Mouse (Mus musculus): Measurements from ENCODE around the gene Slc11a2.

DNA sequence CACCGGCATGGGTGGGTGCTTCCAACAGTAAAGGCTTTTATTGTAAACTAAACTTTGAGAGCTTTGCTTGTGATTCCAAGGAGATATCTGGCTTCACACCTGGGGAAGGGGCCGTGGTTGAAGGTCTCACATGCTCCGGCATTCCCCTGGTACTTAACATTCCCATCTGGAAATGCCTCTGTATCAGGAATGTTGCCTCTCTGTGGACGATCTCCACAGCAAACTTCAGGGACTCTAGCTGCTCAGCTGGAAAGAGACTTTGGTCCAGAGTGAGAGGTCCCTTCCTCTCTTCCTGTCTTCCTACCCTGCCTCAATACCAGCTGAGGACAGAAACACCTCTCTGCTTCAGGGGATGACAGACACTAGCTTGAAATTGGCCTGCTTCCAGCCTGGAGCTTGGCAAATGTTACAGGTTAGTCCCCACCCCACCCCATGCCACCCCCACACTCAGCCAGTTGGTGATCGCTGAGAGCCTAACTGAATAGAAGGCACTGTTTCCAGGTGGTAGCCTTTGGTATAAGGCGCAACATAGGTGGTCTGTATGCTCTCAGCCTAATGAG lies 73.3 kb downstream of the Slc11a2 start:
- no peak for TF ChIP-seq BHLHE40 (IDR thresholded peaks at IDR 0.05; ENCODE audit: low read depth, low read length)
- no peak for TF ChIP-seq KAT2A (IDR thresholded peaks at IDR 0.05; ENCODE audit: insufficient replicate concordance, low read length)
- no peak for TF ChIP-seq POLR2A (IDR thresholded peaks at IDR 0.05; ENCODE audit: low read depth, low read length)
- TF ChIP-seq HCFC1 (IDR thresholded peaks at IDR 0.05; ENCODE audit: low read depth, low read length), result no peak
- no peak for TF ChIP-seq MYC (IDR thresholded peaks at IDR 0.05; ENCODE audit: low read depth, low read length)
- no peak for TF ChIP-seq USF1 (IDR thresholded peaks at IDR 0.05; ENCODE audit: low read depth, low read length)
- no peak for TF ChIP-seq GABPA (IDR thresholded peaks at IDR 0.05; ENCODE audit: insufficient replicate concordance, low read depth, low read length)
- TF ChIP-seq MAX (IDR thresholded peaks at IDR 0.05; ENCODE audit: low read length), result no peak

Measured in CH12.LX (cell line).